Mouse (Mus musculus) layer of hippocampus, adult 9-11 months (tissue): ENCODE results near the gene Tle6.

Source experiments
- DNase-seq: peaks from one replicate; pipeline ENCODE4 v3.0.0; 2022

Gene Tle6

DNA sequence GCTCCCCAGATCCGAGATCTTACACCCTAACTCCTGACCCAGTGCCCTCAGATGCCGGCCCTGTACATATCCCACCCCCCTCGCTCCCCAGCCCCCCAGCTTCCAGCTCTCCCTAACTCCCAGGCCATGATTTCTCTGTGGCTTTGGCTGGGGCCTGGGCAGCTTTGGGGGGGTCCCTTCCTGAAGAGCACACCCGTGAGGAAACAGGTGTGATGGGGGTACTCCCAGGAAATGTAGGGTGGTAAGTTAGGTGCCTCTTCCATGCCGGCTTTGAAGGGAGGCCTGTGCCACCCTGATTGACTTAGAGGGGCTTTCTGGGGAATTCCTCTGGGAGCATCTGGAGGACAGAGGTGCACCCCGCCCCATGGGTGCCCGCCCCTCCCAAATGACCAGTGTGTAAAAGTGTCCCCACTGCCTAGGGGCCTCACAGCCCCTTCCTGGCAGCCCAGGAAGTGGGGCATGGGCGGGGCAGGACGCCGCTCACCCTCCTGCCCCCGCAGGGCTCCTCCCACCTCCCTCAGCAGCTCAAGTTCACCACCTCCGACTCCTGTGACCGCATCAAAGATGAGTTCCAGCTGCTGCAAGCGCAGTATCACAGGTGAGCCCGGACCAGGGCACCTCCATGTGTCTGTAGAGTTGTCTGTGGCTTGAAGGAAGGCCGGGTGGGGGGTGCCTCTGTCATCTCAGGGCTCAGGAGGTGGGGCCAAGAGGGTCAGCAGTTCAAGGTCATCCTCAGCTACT, 40.0 kb downstream of the Tle6 start:
- DNase-seq = no peak

DNA sequence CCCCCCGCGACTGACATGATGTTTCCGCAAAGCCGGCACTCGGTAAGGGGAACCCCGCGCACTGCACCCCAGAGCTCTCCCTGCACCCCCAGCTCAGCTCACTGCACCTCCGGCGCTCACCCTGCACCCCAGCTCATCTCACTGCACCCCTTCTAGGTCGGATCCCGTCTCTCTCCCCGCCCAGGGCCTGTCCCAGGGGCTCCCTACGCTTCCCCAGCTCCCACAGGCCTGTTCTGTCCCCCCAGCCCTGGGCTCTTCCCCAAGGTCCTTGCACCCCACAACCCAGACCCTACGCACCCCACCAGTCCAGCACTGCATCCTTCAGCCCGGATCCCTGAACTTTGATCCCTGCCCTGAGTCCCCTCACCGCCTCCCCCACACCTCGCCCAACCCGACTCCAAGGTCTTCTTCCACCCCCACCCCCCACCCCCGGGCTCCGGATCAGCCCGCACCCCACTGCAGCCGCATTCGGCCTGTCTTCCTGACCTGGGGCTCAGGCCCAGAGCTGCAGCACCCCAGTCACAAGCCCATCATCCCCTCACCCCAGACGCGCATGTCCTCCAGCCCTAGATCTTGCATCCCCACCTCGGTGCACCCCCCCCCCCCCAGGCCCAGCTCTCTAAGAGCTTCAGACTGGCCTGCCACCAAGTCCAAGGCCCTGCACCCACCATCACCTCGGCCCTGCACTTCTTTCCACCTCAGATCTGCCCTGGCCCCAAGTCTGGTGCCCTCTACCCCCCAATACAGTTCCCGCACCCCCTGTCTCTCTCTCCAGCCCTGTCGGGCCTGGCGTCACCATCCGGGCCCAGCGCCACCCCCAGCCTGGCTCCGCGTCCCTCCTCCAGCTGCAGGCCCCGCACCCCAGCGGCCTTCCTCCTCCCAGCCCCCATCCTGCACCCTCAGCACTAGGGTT, 41.0 kb downstream of the Tle6 start:
- peak; percentile 81 for DNase-seq

DNA sequence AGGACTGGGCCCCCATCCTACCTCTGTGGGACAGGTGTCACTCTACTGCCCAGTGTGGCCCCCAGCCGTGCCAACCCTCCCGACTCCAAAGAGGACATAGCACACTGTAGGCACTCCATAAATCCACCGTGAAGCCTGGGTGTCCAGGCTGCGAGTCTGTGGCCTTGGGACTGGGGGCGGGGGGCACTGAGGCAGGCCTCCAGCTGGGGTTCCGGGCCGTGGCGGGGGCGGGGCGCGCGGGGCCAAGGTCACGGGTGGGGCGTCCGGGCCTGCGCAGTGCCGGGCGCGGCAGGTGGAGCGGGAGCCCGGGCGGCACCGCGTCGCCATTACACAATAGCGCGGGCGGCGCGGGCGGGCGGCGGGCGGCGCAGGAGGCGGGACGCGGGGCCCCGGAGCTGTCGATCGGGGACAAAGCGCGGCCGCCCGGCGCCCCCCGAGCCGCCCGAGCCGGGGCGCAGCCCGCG, 41.7 kb downstream of the Tle6 start, which contains the start of gene Aes:
Aes (plus strand) TSS at position 326 of the 464 bp plus-strand sequence.
- no peak for DNase-seq

DNA sequence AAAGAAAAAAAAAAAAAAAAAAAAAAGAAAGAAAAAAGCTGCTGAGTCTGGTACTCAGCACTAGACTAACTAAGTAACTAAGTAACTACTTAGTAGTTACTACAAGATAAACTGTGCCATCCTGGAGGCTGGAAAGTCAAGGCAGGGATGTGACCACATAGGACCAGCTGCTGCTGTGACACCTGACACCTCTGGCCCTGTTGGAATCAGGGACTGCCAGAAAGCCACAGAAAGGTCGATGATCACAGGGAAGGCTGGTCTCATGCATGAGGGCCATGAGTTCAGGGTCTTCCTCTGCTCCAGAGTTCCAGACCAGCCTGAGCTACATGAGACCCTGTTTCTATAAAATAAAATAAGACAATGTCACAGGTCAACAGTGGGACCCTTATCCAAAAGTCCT, 43.4 kb downstream of the Tle6 start:
- DNase-seq = no peak

DNA sequence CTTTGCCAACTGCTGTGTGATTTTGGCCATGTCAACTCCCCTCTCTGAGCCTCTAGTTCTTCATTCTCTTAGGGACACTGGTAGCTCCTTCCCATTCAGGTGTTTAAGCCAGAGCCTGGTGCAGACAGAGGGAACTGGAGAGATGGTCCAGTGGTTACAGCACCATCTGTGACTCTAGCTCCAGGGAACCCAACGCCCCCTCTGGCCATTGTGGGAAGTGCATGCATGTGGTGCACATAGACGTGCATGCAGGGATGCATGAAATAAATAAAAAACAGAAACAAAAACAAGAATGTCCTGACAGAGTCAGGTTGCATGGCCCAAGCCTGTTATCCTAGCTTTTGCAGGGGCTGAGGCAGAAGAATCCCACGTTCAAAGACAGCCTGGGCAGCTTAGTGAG, 44.6 kb downstream of the Tle6 start:
- DNase-seq = no peak

DNA sequence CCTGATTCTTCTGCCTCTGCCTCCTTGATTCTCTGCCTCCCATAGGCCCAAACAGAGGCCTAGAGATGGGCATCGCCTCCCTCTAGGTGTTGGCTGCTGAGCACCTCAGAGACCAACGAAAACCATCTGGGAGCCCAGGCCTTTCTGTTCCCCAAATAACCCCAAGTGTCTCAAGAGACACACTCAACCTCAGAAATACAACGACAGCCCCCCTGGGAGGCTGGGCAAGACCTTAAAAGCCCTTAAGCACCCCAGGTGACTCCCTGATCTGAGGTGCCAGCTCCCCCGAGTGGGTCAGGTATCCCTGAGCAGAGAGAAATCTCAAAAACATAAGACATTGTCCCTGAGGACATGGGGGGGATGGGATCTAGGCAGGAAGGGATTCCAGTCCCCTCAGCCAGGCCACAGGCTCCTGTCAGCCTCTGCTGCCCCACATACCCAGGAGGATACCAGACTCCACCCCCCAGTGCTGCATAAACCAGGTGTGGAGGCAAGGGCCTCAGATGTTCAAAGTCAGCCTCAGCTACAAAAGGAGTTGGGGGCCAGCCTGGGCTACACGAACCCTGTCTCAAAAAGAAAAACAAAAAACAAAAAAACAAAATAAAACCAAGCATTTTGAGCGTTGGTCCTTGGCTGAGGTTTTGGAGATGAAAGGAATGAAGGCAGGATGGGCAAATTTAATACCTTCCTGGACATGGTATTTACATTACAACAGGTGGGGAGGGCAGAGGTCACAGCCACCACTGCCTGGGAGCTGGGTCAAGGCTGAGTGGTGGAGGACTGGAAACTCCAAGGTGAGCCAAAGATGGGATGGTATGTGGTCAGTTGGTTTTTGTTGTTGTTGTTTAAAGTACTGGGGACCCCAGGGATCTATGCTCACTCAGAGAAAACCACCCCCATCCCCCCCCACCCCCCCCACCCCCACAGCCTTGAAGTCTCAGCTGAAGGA, 46.8 kb downstream of the Tle6 start:
- DNase-seq = no peak

DNA sequence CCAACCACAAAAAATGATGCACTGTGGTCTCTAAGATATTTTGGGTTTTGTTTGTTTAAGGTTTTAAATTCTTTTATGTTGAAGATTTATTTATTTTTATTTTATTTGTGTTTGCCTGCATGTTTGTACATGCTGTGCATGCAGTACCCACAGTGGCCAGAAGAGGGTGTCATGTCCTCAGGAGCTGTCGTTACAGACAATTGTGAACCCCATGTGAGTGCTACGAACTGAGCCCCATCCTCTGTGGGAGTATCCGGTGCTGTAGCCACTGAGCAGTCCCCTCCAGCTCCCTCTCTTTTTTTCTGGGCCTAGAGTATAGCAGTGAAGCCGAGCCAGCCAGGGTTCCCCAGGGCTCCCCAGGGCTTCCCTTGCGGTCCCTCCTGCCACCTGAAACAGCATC, 47.6 kb downstream of the Tle6 start:
- DNase-seq = no peak

DNA sequence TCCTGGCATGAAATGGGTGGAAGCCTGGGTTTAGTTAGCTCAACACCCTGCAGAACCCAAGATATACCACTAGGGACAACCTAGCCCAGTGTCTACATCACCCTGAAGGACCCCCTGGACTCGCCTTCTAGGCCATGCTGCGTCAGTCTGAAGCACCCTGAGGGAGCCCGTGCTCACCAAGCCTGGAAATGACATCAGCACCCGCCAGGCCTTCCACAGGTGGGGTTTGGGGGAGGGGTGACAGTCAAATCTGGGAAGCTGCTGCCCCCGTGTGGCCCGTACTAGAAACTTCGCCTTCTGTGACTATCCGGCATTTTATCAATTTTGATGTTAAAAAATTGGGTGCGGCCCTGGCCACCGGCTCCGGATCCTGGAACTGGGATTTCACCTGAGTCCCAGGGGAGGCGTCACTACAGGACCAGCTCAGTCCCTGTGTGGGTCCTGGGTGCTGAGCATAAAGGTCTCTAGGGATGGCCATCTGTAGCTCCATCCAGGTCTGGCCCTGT, 49.2 kb downstream of the Tle6 start:
- DNase-seq = peak; percentile 90

DNA sequence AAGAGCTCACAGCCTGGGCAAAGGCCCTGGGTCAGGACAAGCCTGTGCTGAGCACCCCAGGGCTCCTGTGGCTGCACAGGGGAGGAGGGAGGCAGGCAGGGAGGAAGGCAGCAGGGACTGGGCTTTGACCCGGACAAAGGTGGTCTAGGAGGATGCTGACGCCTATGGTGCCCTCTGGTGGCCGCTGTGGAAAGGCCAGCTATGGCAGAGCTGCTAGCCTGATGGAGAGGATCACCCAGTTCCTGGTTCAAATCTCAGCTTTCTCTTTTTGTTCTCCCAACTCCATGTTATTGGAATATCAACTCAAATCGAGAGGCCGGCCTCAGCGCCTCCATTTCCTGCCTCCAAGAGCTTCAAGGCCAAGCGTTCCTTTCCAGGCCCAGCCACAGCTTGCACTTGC, 50.6 kb downstream of the Tle6 start:
- no peak for DNase-seq

DNA sequence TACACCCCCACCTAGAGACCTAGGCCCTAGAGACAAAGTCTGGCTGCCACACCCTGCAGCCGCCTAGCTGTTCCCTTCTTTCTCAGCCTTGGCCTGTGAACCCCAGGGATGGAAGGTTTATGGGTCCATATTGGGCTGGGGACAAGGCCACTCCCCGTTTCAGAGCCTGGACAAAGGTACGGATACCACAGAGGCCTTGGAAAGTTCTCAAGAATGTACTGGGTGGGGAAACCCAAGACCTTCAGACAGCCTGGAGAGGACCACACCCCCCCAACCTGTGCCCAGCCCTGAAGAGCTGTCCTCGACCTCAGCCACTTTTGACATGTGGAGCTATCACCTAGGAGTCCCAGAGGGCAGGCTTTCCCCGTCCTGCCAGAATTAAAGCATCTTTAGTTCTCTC, 51.9 kb downstream of the Tle6 start:
- no peak for DNase-seq

DNA sequence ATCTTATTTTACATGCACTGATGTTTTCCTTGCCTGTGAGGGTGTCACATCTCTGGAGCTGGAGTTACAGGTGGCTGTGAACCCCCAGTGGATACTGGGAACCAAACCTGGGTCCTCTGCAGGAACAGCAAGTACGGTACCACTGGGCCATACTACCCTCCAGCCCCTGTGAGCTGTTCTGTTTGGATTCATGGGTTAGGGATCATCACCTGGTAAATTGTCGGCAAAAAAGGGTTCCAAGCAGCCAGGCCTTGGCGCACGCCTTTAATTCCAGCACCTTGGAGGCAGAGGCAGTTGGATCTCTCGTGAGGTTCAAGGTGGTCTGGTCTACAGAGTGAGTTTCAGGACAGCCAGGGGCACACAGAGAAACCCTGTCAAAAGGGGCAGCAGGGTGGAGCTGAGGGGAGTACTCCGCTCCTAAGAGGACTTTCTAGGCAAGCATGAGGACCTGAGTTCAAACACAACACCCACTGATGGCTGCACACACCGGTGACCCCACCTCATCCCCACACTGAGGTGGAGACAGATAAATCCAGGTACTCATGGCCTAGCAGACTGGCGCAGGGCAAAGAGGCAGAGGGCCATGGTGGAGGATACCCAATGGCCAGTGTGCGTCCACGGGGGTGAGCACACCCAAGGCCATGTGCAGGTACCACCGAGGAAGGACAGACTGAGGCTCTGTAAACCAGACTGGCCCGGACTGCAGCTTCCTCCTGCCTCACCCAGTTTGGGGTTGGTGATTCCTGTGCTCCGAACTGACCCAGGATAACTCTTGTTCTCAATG, 53.9 kb downstream of the Tle6 start:
- no peak for DNase-seq

DNA sequence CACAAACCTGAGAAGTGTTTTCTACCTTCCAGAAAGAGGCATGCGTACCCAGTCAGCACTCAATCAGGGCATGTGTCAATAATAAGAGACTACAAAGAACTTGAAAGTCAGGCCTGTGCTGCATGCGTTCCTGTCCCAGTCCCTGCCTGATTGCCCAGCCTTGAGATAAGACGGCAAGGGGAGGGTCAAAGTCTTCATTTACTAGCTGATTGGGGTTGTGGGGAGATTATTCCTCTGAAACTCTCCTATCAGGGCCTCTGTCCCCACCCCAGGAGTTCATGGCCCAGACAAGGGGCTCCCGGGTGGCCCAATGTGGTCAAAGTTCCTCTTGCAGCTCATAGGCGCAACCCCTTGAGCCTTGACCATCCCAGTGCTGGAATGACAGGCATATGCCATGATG, 54.5 kb downstream of the Tle6 start:
- DNase-seq = no peak

DNA sequence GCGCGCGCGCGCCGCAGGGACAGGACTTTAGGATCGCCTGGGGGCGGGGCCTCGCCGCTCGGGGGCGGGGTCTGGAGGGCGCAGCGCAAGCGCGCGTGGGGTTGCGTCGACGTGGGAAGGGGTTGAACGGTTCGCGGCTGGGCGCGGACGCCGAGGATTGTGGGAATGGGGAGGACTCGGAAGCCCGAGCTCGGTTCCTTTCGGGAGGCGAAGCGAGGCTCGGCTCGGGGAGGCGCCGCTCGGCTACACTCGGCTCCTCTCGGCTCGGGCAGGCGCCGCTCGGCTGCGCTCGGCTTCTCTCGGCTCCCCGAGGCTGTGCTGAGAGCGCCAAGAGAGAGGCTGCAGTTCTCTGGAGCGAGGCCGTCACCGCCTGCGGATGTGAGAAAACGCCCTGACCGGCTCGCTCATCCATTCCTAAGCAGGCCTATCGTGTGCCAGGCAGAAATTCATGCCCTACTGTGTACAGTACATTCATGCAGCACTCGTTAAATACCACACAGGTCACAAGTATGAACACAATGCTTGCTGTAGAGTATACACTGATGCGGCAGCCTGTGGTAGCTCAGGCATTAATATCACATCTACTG, 55.6 kb downstream of the Tle6 start, which contains the start of gene Gna11:
Gna11 (minus strand) TSS at position 30 of the 587 bp plus-strand sequence.
- DNase-seq = peak; percentile 99

DNA sequence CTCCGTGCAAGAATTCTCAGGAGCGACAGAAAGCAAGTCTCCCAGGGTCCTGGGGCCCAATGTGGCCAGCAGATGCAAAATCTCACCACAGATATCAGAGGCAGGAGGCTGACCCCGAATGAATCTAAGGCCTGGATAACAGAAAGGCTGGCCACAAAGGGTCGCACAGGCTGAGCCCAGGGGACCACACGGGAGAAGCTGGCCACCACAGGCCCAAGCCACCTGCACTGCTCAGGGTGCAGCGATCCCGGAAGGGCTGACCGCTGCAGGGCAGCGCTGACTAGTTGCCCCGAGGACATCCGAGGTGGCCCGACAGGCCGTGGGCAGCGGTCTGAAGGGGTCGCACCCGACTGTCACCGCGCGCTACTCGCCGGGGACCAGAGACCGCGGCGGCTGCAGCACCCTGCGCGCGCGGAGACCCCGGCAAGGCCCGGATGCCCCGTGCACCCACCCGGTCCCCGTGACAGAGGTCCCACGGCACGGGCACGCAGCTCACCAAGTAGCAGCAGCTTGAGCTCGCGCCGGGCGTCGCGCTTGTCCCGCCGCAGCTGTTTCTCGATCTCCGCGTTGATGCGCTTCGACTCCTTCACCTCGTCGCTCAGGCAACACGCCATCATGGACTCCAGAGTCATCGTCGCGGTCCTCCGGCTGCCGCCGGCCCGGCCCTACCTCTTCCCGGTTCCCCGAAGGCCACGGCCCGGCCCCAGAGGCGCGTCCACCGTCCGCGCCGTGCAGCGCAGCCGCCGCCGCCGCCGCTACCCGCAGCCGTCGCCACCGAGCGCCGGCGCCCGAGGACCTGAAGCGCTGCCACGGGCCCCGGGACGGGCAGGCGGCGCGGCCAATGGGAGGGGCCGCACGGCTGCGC, 56.3 kb downstream of the Tle6 start:
- no peak for DNase-seq

DNA sequence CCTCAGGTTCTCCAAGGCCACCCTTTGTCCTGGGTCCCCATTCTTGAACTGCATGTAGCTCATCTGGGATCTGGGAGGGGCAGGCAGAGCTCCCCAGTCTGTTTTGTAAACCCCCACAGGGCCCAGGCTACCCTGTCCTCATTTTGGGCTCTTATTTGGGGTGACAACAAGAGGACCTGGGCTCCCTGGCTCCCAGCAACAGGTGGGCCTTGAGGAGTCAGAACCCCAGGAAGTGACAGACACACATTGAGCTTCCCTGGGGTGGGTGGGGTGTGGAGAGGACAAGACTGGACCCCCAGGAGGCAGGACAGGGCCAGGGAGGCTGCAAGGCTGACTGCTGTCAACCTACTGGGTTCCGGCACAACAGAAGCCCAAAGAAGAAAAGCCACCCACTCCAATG, 57.2 kb downstream of the Tle6 start:
- DNase-seq = no peak

DNA sequence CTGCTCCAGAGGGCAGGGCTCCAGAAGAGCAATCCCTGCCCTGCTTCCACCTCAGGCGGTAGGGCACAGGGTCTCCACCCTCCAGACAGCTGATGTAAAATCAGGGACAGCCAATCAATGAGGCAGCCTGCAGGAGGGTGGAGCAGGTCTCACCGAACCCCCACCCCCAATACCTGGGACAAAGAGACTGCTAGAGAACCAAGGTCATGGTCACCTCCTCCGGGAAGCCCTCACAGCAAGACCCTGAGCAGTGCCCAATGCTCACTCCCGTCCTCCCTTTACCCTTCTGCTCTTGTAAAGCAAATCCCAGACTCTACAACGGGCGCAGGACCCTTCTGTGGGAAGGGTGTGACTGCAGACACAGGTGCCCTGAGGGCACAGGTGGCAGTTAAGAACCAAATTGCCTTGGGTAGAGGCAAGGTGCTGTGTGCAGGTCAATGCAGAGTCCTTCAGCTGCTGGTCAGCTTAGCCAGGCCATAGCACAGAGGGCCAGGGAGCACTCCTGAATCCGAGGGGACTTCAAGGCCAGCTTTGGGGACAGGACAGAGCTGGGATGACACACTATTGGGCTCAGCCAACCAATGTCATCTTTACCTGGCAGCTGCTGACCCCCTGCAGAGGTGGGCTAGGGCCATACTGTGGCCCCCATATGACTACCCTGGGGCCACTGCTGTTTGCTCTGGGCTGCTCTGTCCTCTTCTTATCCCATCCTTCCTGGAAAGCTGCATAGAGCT, 58.0 kb downstream of the Tle6 start:
- DNase-seq = no peak

DNA sequence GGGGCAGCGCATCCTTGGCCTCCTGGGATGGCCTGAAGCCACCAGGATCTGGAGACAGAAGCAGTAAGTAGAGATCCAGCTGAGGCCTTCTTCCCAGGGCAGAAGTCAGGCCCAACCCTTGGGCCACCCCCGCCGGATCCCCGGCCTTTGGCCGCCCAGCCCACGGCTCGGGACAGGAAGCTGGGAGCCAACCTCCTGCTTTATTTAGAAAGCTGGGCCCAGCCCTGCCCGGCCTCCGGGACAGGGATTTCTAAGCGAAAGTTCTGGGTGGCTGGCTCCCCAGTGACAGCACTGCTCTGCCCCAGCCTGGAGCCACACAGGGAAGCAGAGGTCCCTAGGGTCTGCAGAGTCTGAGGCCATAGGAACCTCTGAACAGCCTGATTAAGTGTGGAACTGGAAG, 59.1 kb downstream of the Tle6 start:
- no peak for DNase-seq

DNA sequence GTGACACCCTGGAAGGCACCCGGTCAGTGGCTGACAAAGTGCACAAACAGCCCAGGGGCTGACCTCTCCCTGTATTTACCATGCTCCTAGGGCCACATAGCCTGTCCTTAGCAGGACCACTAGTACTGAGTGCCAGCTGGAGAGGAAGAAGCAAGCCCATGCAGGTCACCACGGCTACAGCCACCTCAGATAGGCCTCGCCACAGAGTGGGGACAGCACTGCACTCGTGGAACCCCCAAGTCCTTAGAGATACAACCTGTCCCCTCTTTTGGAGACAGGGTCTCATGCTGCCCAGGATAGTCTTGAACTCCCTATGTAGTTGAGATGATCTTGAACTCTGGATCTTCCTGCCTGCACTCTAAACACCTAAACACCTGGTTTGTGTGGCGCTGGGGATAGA, 59.5 kb downstream of the Tle6 start:
- DNase-seq = no peak
